Mouse (Mus musculus) hindlimb bud, embryonic 11.5 days (tissue): ENCODE measurements around the gene Timm44.
"Not testable (repeated sequence)": the region's sequence is repeated elsewhere in the genome, so short reads cannot be mapped to it uniquely, and the experiment has no call there.

Experiments
- DNase-seq: peaks from one replicate; pipeline ENCODE4 v3.0.0-alpha.2; 2012; ENCODE audit warnings: low read depth, low spot score; ENCODE audit errors: extremely low spot score

Timm44 gene

GRCm38 (mm10) chr8:4265160-4265914 is 10.4 kb downstream of the Timm44 start:
- DNase-seq, result no peak

- no peak for DNase-seq
Observed at GRCm38 (mm10) chr8:4263105-4263791, 12.5 kb downstream of the Timm44 start.

DNA sequence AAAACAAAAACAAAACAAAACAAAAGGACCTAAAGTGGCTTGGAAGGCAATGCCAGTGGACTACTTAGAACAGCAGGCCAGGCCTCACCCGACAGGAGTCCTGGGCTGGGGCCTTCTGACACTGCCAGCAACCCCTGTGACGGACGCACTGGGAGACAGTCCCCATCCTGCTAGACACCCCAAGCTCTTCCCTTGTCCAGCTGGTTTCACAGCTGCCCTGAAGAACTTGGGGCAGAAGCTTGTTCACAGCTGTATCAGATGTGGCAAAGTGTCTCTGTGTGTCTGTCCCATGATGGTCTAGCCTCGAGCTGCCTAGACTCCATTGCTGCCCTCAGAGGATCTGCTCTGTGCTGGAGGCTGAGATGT is 15.9 kb downstream of the Timm44 start:
- no peak for DNase-seq

DNA sequence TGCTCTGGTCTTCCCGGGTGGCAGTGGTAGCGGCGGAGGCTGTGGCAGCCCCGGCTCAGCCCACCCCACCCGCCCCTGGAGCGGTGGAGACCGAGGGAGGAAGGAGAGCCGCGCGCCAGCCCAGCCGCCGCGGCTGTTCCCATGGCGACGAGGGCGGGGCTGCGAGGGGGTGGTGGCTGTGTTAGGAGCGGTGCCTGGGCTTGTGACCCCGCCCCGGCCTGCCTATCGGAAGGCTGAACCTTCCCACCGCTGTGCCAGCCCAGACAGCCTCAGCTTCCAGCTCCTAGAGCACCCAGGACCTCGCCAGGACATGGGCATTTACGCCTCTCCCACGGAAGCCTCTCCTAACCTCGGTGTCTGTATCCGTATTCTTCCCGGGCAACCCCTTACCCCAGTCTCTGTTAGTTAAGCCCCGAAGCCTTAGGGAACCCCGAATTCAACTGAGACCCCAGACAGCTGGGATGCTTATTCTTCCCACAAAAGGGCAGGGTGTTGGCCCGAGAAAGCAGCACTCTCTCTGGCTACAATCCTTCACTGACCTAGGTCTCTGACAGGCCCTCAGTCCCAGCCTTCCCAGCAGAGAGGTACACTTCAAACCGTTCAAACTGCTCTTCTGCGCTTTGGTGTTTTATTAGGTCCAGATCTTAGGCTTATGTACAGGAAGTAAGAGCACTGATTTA is 16.4 kb downstream of the Timm44 start, which contains the start of gene Ctxn1:
Gene Ctxn1 (minus strand): TSS at position 150 of the 680 bp plus-strand sequence.
- no peak for DNase-seq

DNA sequence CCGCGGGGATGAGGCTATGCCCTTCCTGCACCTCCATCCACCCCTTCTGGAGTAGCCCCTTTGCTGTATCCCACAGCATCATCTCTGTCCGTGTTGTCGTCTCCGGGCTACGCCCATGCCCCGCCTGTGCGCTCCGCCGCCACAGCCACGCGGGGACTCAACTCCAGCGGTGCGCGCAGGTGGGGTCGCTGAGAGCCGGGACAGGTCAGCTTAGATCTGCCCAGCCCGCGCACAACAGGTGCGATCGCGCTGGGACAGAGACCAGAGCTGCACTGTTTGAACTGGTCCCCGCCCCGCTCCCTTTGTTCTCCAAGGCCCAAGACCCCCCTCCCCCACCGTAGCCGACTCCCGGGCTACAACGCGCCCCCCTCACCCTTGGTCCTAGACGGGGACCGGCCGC is 17.0 kb downstream of the Timm44 start:
- no peak for DNase-seq

DNA sequence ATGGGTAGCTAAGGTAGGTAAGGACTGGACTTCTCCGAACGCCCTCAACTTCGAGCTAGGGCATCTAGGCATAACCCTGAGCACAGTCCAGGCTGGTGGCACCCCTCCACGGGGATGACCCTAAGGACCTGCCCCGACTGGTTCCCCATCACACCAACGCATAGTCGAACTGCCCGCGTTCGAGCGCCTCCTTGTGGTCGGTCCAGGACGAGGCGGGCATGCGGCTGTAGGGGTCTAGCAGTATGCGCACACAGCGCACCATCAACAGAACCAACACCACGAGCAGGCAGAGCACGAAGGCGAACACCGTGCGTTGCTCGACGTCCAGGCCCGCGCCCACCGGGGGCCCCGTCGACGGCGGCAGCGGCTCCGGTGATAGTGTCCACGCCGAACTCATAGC is 17.5 kb downstream of the Timm44 start:
- DNase-seq, result no peak

DNA sequence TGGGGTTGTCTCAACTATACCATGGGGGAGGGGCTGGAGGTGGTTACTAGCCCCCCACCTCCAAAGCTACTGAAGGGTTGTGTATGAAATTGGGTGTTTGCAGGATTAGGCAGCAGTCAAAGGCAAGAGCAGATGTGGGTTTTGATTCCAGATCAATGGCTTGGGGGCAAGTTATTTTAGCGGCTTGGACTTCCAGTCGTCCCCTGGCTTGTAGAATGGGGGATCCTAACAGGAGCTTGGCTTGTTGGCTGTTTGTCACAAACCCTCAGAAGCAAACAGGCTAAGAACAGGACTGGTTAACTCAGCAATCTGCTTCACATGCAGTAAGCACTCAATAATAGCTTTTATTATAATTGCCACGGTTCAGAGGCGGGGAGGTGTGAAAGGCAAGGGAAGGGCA is 18.4 kb downstream of the Timm44 start:
- no peak for DNase-seq

DNA sequence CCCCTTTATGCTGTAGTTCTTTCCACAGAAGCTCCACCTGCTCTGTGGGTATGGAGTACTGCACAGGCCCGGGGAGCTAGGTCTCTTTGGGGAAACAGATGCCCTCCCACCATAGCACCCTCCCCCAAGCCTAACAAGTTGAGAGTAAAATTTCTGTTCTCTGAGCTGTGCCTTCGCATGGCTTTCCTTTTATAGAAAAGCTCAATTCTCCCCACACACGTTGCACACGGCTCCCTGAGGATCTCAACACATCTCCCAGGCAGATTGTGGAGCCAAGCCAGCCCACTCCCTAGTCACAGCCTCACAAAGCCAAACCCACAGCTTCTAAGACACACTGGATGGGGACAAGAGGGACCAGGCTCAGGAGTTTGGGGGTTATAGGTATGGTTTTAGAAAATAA is 18.8 kb downstream of the Timm44 start:
- DNase-seq, result no peak

DNA sequence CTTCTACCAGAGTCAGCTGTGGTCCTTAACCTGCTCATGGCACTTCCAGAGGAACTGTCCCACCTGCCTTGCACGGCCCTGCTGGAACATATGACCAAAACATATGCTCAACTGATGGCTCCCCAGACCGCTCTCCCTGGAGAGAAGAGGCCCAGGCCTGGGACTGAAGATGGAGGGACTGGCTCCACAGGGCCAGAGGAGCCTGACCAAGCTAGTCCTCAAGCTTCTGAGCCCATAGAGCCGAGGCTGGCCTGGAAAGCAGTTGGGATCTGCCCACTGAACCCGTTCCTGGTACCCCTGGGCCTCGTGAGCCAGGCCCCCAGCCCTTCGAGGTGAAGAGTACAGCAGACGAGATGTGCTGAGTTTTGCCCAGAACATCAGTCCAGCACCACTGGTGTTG is 20.2 kb downstream of the Timm44 start:
- not testable (repeated sequence) for DNase-seq

- DNase-seq, result no peak
Observed at GRCm38 (mm10) chr8:4254001-4254400, 21.7 kb downstream of the Timm44 start.

GRCm38 (mm10) chr8:4252934-4253841 is 22.5 kb downstream of the Timm44 start, which contains the start of gene Snapc2:
Gene Snapc2, plus strand, starts transcription at chr8:4253080.
- no peak for DNase-seq

GRCm38 (mm10) chr8:4252116-4252760 is 23.5 kb downstream of the Timm44 start:
- no peak for DNase-seq

DNA sequence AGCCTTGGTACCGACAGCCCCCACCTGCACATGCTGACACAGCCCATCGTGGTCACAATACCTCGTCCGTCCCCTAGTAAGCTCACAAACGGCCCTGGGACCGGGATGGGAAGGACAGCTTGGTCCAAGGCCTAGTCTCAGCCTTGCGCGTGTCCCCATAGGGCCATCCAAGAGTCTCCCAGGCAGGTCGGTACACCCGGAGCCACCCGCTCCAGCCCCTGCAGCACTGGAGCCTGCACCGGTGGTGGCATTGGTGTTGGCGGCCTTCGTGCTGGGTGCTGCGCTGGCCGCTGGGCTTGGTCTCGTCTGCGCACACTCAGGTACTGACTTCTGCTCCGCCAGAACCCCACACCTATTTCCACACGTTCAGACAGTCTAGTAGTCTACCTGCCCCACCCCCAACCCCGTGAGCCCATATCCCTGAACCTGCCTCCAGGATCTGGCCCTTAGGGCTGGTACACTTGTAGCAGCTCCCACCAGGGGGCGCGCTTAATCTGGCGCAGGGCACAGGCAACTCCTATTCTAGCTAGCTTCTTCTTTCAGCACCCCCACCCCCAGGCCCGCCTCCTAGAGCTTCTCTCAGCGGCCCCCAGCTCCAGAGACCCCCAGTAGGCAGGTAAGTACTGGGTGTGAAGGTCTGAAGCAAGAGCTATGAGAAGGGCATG is 25.3 kb downstream of the Timm44 start:
- DNase-seq, result no peak

DNA sequence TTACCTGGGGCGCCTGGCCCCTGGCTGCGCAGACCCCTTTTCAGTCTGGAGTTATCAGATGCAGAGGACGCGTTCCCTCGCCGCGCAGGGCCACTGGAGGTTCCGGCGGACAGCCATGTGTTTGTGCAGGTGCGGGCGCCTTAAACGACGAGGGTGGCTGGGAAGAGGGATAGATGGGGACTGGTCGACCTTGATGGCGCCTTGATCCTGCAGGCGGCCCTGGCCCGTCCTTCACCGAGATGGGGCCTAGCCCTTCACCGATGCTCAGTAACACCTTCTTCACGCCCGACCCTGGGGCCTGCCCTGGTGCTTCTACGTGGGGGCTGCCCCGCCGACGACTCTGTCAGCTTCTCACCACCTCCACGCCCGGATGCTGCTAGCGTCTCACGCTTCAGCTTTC is 26.5 kb downstream of the Timm44 start:
- DNase-seq, result no peak

DNA sequence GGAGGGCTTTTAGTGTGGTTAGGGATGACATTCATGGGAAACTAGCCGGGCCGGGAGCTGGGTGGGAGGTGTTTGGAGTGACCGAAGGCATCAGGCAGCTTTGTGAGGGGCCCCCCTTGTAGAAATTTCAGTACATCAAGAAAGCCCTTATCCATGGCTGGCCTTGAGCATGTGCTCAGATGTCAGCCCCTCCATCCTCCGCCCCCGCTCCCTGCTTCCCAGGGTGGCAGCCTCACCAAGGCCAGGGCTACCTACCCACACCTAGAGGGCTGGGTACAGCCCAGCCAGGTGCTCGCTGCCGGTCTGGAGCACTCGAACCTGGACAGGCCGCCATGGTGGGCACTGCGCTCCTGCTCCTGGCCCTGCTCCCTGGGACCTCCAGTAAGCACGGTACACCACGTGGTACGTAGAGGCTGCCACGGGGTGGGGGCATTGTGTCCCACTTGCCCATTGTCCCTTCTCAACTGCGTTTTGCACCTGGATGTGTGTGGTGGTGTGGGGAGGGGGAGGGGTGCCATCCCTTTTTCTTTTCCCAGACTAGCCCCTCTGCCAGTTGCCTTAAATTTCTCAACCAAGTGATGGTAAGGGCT is 27.7 kb downstream of the Timm44 start, which contains the start of gene Tgfbr3l:
Gene Tgfbr3l (plus strand): TSS at position 264 of the 590 bp plus-strand sequence.
- DNase-seq, result no peak

DNA sequence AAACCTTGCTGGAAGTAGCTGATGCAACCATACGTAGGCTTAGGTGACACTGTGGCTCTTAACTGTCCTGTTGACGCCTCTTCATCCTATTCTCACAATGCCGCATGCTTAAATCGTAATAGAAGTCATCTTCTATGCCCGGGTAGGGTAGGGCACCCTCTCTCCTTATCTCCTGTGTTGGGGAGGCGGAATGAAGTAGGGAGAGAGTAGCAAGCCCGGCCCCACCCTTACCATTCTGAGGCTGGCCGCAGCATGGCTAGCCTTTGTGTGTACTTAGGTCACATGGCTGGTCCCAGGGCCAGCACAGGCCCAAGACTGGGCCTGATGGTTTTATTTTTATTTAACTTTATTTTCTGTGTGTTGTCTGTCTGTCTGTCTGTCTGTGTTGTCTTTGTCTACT is 28.5 kb downstream of the Timm44 start:
- DNase-seq, result no peak

DNA sequence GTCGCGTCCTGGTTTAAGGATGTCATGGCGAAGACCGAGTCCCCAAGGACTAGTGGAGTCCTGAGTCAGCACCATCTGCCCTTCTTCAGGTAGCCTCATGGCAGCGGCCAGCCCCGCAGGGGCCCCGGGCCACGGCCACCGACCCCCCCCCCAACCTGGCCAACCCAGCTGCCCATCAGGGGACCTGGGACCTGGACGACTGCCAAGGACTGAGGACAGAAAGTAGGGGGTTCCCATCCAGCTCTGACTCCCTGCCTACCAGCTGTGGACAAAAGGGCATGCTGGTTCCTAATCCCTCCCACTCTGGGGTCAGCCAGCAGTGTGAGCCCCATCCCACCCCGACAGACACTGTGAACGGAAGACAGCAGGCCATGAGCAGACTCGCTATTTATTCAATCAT is 30.0 kb downstream of the Timm44 start:
- DNase-seq, result no peak

DNA sequence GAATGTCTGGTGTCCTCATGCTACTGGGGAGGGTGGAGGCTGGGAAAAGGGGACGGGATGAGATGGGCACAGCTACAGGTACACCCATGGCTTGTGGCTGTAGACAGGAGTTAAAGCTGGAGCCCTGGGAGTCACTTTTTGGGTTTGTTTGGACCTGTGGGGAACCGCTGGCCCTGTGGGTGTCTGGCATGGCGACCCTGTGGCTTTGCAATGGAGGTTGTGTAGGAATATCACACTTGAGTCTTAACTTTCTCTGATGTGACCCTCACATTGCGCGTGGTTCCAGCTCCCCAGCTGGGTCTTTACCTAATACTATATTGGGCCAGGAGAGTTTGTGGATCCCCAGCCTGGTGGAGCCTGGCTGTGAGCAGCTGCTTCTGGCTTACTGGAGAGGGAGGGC is 30.7 kb downstream of the Timm44 start:
- no peak for DNase-seq

DNA sequence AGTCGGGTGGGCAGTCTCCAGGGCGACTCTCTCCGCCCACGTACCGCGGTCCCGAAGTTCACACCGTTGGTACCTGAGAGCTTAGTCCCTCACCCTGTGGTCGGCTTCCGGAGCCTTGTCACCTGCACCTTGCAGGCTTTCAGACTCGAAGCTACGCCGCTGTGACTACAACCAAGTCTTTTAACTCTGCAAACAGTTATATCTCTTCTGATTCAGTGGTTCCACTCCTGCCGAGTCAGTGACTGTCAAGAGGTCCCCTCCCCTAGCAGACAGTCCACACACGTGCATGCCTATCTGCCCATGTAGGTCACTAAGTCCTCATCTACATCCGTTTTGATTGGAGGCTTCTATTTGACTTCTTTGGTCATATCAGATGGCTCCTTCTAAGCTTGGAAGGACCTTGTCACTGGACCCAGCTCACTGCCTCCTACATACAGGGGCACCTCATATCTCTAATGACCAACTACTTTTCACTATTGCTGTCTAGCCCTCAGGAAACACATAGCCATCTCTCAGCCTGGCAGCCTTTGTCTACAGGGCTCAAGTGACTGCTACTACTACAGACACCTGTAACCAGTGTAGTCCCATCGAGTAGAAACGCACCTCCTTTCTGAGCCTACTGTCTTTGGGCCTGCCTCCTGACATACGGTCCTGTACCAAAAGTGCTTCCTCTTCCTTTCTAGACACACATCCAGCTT is 36.4 kb downstream of the Timm44 start:
- no peak for DNase-seq
